Mouse (Mus musculus) brain, adult 10 weeks (tissue): Measurements from ENCODE around the gene Pus1. TPM values are rescaled to one million over a fixed set of nuclear protein-coding genes. Genes with fewer than 3 reads are reported as not detected.

Experiments
- polyA plus RNA-seq: library from polyadenylated mRNA; stranded (reverse); fragments of 350-450 nt; fragmentation: Illumina TruSeq; extraction: RNeasy Lipid Tissue Mini Kit (QIAGEN cat#74804); gene quantifications from one replicate; pipeline ENCODE4 v1.2.3, GENCODE M21; 2015; ENCODE audit warnings: low read depth, low replicate concordance

Pus1 gene
- 15.4 TPM for polyA plus RNA-seq

DNA sequence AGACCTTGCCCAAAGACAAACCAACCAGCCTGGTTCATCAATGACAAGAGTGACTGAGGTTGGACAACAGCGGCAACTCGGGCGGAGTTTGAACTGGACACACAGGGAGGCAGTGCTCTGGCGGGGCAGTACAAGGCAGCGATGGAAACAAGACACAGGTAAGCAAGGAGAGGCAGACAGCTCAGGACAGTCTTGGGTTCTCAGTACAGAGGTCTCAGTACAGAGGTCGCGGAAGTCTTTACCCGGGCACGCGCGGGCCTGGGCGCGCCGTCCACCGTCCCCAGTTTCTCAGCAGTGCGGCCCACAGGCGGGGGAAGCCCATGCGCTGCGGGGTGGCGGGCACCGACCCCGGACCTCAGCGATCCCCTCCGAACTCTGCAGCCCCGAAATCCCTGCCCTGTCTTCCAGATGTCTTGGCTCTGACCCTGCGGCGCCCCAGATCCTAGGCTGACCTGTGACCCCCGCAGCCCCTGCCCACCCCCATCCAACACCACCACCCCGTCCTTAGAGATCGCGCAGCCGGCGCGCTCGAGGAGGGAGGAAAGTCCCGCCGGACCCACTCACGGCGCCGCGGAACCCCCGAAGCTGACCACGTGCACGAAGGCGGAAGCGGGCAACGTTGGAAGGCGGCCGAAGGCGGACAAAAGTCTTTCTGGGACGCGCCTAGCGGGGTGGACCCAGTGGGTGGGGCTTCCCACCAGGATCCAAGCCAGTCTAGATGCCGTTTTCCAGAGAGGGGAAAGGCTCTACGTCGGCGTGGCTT, at the start of gene Pus1:
Gene Pus1 (minus strand): TSS at position 662 of the 763 bp plus-strand sequence.

DNA sequence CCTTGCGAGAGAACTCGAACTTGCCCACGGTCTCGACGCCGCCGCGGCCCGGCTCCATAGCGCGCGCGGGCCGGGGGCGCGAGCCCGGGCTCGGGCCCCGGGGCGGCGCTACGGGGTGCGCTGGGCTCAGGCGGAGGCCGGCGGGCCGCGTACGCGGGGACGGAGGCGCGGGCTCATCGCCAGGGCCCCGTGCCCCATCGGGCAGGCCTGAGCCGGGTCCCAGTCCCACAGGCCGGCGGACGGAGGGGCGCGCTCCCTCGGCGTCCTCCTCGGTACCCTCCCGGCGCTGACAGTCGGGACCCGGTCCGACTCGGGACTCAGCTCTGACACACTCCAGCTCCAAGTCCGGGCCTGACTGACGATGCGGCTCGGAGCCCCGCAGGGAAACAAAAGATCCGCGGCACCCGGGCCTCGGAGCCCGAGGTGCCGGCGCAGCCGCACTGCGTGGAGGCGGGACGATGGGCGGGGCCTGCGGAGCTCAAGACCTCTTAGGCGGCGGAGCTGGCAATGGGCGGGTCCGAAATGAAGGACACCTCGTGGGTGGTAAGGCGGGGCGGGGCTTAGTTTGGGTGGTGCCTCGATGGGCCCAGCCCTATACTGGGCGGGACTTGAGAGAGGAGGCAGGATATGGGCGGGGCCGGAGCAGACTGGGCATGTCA, 29.3 kb upstream of the Pus1 start, which contains the start of gene Ulk1:
Gene Ulk1 (minus strand): TSS at position 431 of the 659 bp plus-strand sequence.

DNA sequence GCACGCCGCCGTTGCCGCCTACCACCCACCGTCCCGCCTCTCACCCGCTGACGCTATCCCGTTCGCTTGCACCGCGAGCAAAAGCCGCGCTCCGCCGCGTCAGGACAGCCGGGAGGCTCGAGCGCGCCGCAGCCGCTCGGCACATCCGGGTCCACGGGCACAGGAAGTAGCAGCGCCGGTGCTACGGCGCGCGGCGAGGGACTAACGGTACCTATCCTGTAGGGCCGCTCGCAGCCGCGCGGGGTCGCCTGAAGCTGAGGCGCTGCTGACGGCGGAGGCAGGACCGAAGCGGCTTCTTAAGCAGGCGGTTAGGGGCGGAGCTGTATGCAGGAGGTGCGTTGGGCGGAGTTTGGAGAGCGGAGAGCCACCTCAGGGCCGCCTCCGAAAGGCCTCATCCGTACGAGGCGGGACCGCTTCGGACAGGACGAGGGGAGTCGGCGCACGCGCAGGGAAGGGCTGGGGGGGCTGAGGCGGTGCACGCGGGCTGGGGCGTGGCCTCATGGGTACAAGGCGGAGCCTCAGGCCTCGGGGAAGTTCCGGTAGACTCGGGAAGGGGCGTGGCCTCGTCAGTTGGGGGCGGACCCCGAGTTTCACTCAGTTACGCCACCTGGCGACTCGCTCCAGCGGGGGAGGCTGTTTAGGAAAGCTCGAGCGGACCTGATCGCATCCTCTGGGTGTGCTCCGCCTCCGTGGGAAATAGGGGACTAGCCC, 9.9 kb downstream of the Pus1 start, which contains the start of gene Ep400:
Gene Ep400 (minus strand): TSS at position 270 of the 711 bp plus-strand sequence.

Other genes with a start within 250 kb of the Pus1 start
- 94.1 TPM for gene Galnt9, start 236.3 kb downstream of the Pus1 start, polyA plus RNA-seq
- gene Noc4l, start 127.2 kb downstream of the Pus1 start, polyA plus RNA-seq: 21.3 TPM
- 17.8 TPM for gene Ddx51, start 127.2 kb downstream of the Pus1 start, polyA plus RNA-seq
- 22.2 TPM for gene Ep400, start 9.9 kb downstream of the Pus1 start, polyA plus RNA-seq
- gene Ulk1, start 29.4 kb upstream of the Pus1 start, polyA plus RNA-seq: 43.7 TPM
- 14.2 TPM for gene Hscb, start 59.1 kb upstream of the Pus1 start, polyA plus RNA-seq
- gene Chek2, start 59.3 kb upstream of the Pus1 start, polyA plus RNA-seq: 1.8 TPM
- gene Ttc28, start 99.1 kb upstream of the Pus1 start, polyA plus RNA-seq: 3.6 TPM